Mouse (Mus musculus) stomach, embryonic 14.5 days (tissue): Measurements from ENCODE around the gene Stx1a. TPM values are rescaled to one million over a fixed set of nuclear protein-coding genes. Genes with fewer than 3 reads are reported as not detected.
"Not testable (repeated sequence)": the region's sequence is repeated elsewhere in the genome, so short reads cannot be mapped to it uniquely, and the experiment has no call there.

ENCODE experiments used
- ATAC-seq: fragments of 200-750 bp; cut with Nextera tagmentation; 2 replicates; pipeline ENCODE4 v1.8.0; 2017; ENCODE audit warnings: low read depth, moderate TSS enrichment; ENCODE audit not compliant: insufficient number of reproducible peaks, insufficient read depth, low FRiP score
- H3K27ac ChIP-seq: fragments of 300-500 bp; sonication (generic); 2 replicates; pipeline ENCODE4 v1.5.1; 2014; ENCODE audit warnings: mild to moderate bottlenecking, low read length, moderate library complexity, mixed read lengths
- H3K27me3 ChIP-seq: fragments of 300-500 bp; sonication (generic); 2 replicates; pipeline ENCODE4 v1.6.1; 2014; ENCODE audit warnings: low read length, control low read depth, mixed read lengths; ENCODE audit not compliant: control insufficient read depth, insufficient read depth
- H3K36me3 ChIP-seq: fragments of 300-500 bp; sonication (generic); 2 replicates; pipeline ENCODE4 v1.6.1; 2014; ENCODE audit warnings: mild to moderate bottlenecking, control low read depth, low read length, moderate library complexity, mixed read lengths; ENCODE audit not compliant: control insufficient read depth, insufficient read depth
- H3K4me1 ChIP-seq: fragments of 300-500 bp; sonication (generic); 2 replicates; pipeline ENCODE4 v1.6.1; 2014; ENCODE audit warnings: low read length, control low read depth, mixed read lengths; ENCODE audit not compliant: control insufficient read depth, insufficient read depth
- H3K4me2 ChIP-seq: fragments of 300-500 bp; sonication (generic); replicated peaks from 2 replicates; pipeline ENCODE4 v1.6.1; 2014; ENCODE audit warnings: low read depth, low read length, control low read depth
- H3K4me3 ChIP-seq: fragments of 300-500 bp; sonication (generic); 2 replicates; pipeline ENCODE4 v1.5.1; 2014; ENCODE audit warnings: low read depth, low read length, control low read depth
- H3K9ac ChIP-seq: fragments of 300-500 bp; sonication (generic); replicated peaks from 2 replicates; pipeline ENCODE4 v1.6.1; 2014; ENCODE audit warnings: low read depth, mild to moderate bottlenecking, control low read depth, low read length, moderate library complexity, mixed read lengths
- H3K9me3 ChIP-seq: fragments of 300-500 bp; sonication (generic); 2 replicates; pipeline ENCODE4 v1.6.1; 2016; ENCODE audit warnings: low read depth, low read length, control low read depth; ENCODE audit not compliant: control insufficient read depth
- WGBS: fragments of 180-500 bp; shearing (Covaris S2); extraction: QIAGEN DNeasy Blood & Tissue Kit; methylation state at CpG from one replicate; pipeline ENCODE4 v1.1.7; 2014; 5-methylcytosine and 5-hydroxymethylcytosine counted together
- polyA plus RNA-seq: library from polyadenylated mRNA; unstranded; fragments of >200 nt; fragmentation: Nextera tagmentation; extraction: Ambion mirVana; gene quantifications from 2 replicates; pipeline ENCODE4 v1.2.1, GENCODE M21; 2014

The Stx1a gene
- polyA plus RNA-seq, 1 experiment from 2014 or later: 17.7 TPM

DNA sequence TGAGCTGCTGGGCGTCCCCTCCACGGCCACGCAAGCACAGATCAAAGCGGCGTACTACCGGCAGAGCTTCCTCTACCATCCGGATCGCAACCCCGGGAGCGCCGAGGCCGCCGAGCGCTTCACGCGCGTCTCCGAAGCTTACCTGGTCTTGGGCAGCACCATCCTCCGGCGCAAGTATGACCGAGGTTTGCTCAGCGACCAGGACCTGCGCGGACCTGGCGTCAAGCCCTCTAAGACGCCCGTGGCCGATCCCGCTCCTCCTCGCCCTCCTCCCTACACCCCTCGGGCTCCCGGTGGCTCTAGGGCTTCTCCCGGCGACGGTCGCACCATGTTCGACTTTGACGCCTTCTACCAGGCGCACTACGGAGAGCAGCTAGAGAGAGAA lies 41.1 kb downstream of the Stx1a start:
- Histone ChIP-seq H3K9me3 (no peaks in the 10 kb centered on the region), H3K4me3 (peak overlapping the region; percentile 97), H3K27ac (peak overlapping the region; percentile 27; the same call in 1 of the 2 replicates), H3K36me3 (peaks cover 20% of the 10 kb centered on the region), H3K4me1 (peaks cover 12% of the 10 kb centered on the region; the same call in 1 of the 2 replicates), H3K4me2 (peak overlapping the region; percentile 70), H3K9ac (peak overlapping the region; percentile 82), H3K27me3 (no peaks in the 10 kb centered on the region)
- under 1% methylated on average over 40 of the region's 40 CpGs for WGBS
- ATAC-seq: 0 out of 2 replicates have a peak, but pooled peaks have one; percentile 43

DNA sequence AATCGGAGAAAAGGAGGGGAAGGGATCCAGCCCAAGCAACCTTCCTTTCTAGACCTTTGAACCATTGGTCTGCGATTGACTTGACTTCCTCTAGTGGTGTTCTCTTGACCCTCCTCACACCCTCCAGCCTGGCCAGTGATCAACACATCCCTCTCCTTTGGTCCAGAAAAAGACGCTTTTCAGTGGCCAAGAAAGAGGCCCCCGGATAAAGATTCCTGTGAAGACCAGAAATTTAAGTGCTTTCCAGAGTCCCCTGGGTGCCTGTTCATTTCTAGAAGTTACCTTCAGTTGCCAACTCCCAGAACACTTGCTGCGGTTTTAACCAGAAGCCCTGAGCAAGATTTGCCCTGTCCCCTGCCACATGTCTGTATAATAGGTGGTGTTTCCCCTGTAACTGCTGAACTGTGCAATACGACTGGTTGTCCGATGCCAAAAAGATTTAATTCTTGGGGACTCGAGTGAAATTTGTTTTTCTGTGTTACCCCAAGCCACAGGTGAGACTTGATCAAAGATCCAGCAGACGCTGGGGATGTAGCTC lies 41.7 kb downstream of the Stx1a start, which contains the start of gene Bud23:
Gene Bud23 (minus strand): TSS at position 51 of the 538 bp plus-strand sequence.
- not testable (repeated sequence) for H3K9me3 ChIP-seq, ATAC-seq, H3K27me3 ChIP-seq
- H3K4me3 ChIP-seq: peak within 1 kb of the TSS; percentile 97
- 68% methylated on average over 9 of the region's 9 CpGs for WGBS
- H3K36me3 ChIP-seq: peaks cover 17% of the 10 kb centered on the region; the same call in 1 of the 2 replicates
- H3K4me1 ChIP-seq: peaks cover 12% of the 10 kb centered on the region; the same call in 1 of the 2 replicates
- peak within 1 kb of the TSS; percentile 70 for H3K4me2 ChIP-seq
- peak within 1 kb of the TSS; percentile 82 for H3K9ac ChIP-seq
- peak within 1 kb of the TSS; percentile 27; the same call in 1 of the 2 replicates for H3K27ac ChIP-seq

- H3K4me1 ChIP-seq: peaks cover 12% of the 10 kb centered on the region; the same call in 1 of the 2 replicates
- ATAC-seq: no peak
- no peak overlapping the region for H3K9ac ChIP-seq
- no peak overlapping the region for H3K4me3 ChIP-seq
- no peaks in the 10 kb centered on the region for H3K9me3 ChIP-seq
- H3K36me3 ChIP-seq: peaks cover 8% of the 10 kb centered on the region; the same call in 1 of the 2 replicates
- no peak overlapping the region for H3K27ac ChIP-seq
- 91% methylated on average over 3 of the region's 3 CpGs for WGBS
- H3K4me2 ChIP-seq: no peak overlapping the region
- no peaks in the 10 kb centered on the region for H3K27me3 ChIP-seq
Observed at GRCm38 (mm10) chr5:135066008-135066407, 42.7 kb downstream of the Stx1a start.

GRCm38 (mm10) chr5:135070448-135070847 lies 47.2 kb downstream of the Stx1a start:
- no peak for ATAC-seq
- Histone ChIP-seq H3K9ac (no peak overlapping the region), H3K9me3 (no peaks in the 10 kb centered on the region), H3K36me3 (peaks cover 17% of the 10 kb centered on the region; the same call in 1 of the 2 replicates), H3K27ac (no peak overlapping the region), H3K27me3 (no peaks in the 10 kb centered on the region), H3K4me1 (peaks cover 8% of the 10 kb centered on the region), H3K4me2 (no peak overlapping the region), H3K4me3 (no peak overlapping the region)
- 87% methylated on average over 3 of the region's 3 CpGs for WGBS

- Histone ChIP-seq H3K36me3 (peaks cover 10% of the 10 kb centered on the region; the same call in 1 of the 2 replicates), H3K27ac (no peak overlapping the region), H3K4me3 (no peak overlapping the region), H3K27me3 (no peaks in the 10 kb centered on the region), H3K9me3 (no peaks in the 10 kb centered on the region), H3K9ac (no peak overlapping the region), H3K4me1 (peaks cover 13% of the 10 kb centered on the region), H3K4me2 (no peak overlapping the region)
- no peak for ATAC-seq
- 82% methylated on average over 2 of the region's 2 CpGs for WGBS
Observed at GRCm38 (mm10) chr5:135072061-135072460, 48.8 kb downstream of the Stx1a start.

- peaks cover 10% of the 10 kb centered on the region; the same call in 1 of the 2 replicates for H3K36me3 ChIP-seq
- no peaks in the 10 kb centered on the region for H3K27me3 ChIP-seq
- H3K27ac ChIP-seq: no peak overlapping the region
- no peak overlapping the region for H3K4me3 ChIP-seq
- H3K4me1 ChIP-seq: peaks cover 13% of the 10 kb centered on the region
- WGBS: 60% methylated on average over 6 of the region's 6 CpGs
- no peaks in the 10 kb centered on the region for H3K9me3 ChIP-seq
- no peak for ATAC-seq
- no peak overlapping the region for H3K4me2 ChIP-seq
- no peak overlapping the region for H3K9ac ChIP-seq
Observed at GRCm38 (mm10) chr5:135072720-135073119, 49.4 kb downstream of the Stx1a start.

DNA sequence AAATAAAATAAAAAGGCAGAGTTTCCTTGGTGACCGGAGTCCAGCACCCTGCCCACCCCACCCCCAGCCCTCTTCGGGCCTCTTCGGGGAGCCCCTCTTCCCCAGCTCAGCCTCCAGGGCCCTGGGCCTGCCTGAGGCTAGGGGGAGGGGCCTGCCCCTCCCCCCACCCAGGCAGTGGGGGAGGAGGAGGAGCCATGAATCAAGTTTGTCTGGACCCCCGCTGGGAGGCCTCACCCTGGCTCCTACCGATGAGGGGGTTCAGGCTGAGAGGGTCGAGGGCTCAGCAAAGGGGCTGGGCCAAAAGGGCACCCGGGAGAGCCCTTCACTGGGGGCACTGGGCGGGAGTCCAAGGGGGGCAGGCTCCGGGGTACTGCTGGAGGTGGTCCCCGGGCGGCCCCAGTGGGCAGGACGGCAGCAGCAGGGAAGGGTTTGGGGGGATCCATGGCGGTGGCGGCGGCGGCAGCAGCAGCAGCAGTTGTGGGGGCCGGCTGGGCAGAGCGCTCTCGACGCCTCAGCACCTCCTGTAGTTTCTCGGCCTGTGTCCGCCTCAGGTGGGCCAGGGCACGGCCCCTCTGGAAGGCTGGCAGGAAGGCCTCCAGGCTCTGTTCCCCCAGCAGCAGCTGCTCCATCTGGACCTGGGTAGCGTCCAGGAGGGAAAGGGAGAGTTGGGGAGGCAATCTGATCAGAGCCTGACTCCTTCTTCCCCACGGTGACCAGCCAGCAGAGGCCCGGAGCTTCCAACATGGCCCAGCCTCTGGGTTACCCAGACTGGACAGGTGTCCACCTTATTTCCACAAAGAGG lies 50.3 kb downstream of the Stx1a start:
- ATAC-seq: no peak
- Histone ChIP-seq H3K4me1 (peaks cover 13% of the 10 kb centered on the region), H3K4me2 (no peak overlapping the region; the same call in 1 of the 2 replicates), H3K9me3 (no peaks in the 10 kb centered on the region), H3K27ac (no peak overlapping the region), H3K4me3 (no peak overlapping the region), H3K36me3 (peaks cover 10% of the 10 kb centered on the region; the same call in 1 of the 2 replicates), H3K27me3 (no peaks in the 10 kb centered on the region), H3K9ac (no peak overlapping the region)
- 28% methylated on average over 26 of the region's 26 CpGs for WGBS

DNA sequence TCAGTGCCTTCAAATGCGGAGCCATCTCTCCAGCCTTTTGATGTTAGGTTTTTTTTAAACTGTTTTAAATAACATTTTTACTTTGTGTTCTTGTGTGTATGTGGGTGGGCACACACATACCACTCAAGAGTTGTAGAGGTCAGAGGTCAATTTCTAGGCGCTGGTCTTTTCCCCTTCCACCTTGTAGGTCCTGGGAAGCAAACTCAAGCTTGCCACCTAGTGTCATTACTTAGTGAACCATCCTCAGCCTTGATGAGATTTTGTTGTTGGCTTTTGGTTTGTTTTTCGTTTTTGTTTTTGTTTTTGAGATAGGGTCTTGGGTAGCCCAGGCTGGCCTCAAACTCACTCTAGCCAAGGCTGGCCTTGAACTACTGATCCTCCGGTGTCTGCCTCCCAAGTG lies 52.4 kb downstream of the Stx1a start:
- H3K4me2 ChIP-seq: no peak overlapping the region
- peaks cover 13% of the 10 kb centered on the region for H3K4me1 ChIP-seq
- H3K27ac ChIP-seq: no peak overlapping the region
- H3K9me3 ChIP-seq: no peaks in the 10 kb centered on the region
- H3K27me3 ChIP-seq: no peaks in the 10 kb centered on the region
- H3K4me3 ChIP-seq: no peak overlapping the region
- H3K9ac ChIP-seq: no peak overlapping the region
- WGBS: 64% methylated on average over 4 of the region's 4 CpGs
- H3K36me3 ChIP-seq: peaks cover 10% of the 10 kb centered on the region; the same call in 1 of the 2 replicates
- no peak for ATAC-seq
